Mouse (Mus musculus) liver, adult 2 months (tissue): ENCODE measurements at regions not wholly inside any gene's neighbourhood (a gene's known extent, or its start where the extent isn't known, plus 50 kb on each side); places are given as distances from the start of the nearest gene placed in this dataset.

ENCODE experiments used
- CTCF ChIP-seq: fragments of 200-500 bp; IDR thresholded peaks from 2 replicates; pipeline ENCODE4 v1.5.1; 2011; ENCODE audit warnings: low read depth, low read length, control low read depth
- POLR2A ChIP-seq: fragments of 200-500 bp; IDR thresholded peaks from 2 replicates; pipeline ENCODE4 v1.6.1; 2011; ENCODE audit warnings: low read length, control low read depth; ENCODE audit not compliant: insufficient read depth; ENCODE audit errors: extremely low read depth

DNA sequence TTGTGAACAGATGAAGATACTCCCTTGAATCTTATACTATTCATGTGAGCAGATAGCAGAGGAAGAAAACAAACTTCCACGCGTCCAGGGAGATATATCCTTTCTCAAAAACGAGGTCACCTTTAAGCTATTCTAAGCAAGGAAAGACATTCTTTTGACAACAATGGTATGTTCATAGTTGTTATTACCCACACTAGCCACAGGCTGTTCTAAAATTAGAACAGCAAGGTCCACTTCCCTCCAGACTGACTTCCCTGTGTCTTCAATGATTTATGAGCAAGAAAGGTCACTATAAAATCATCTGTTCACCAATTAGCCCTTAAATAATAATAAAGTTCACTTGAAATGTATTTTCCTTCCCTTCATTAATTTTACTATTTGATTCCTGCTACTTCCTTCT lies 263.3 kb upstream of the Cpeb2 start:
- TF ChIP-seq CTCF (no peak), POLR2A (no peak)
